Mouse (Mus musculus) lung, postnatal 0 days (tissue): ENCODE measurements around the gene Ltbp1.

Experiments
- CTCF ChIP-seq: IDR thresholded peaks from 2 replicates; pipeline ENCODE4 v1.5.1; 2016; ENCODE audit warnings: antibody characterized with exemption, mild to moderate bottlenecking
- EP300 ChIP-seq: IDR thresholded peaks from 2 replicates; pipeline ENCODE4 v1.6.1; 2016; ENCODE audit warnings: antibody characterized with exemption, mild to moderate bottlenecking, control low read depth

- no peak for TF ChIP-seq CTCF
- TF ChIP-seq EP300: no peak
Measured at GRCm38 (mm10) chr17:75082449-75082848, 77.1 kb downstream of the Ltbp1 start.
